Mouse (Mus musculus) ES-Bruce4 (cell line): ENCODE measurements around the gene Dio1. TPM values are rescaled to one million over a fixed set of nuclear protein-coding genes. Genes with fewer than 3 reads are reported as not detected.

Experiments
- H3K27ac ChIP-seq: 2 replicates; pipeline ENCODE4 v1.5.1; 2012; ENCODE audit warnings: low read length, inconsistent platforms; ENCODE audit not compliant: insufficient read depth
- H3K27me3 ChIP-seq: 2 replicates; pipeline ENCODE4 v1.6.1; 2012; ENCODE audit warnings: mild to moderate bottlenecking, low read length, inconsistent platforms; ENCODE audit not compliant: control insufficient read depth, poor library complexity, insufficient read depth, severe bottlenecking
- H3K36me3 ChIP-seq: 2 replicates; pipeline ENCODE4 v1.6.1; 2012; ENCODE audit warnings: inconsistent platforms, mild to moderate bottlenecking, low read length, moderate library complexity; ENCODE audit not compliant: control insufficient read depth, poor library complexity, insufficient read depth, severe bottlenecking
- H3K4me1 ChIP-seq: one replicate; pipeline ENCODE4 v1.8.1; 2011; ENCODE audit warnings: low read length; ENCODE audit not compliant: control insufficient read depth, insufficient read depth
- H3K4me3 ChIP-seq: 2 replicates; pipeline ENCODE4 v1.5.1; 2011; ENCODE audit warnings: low read depth, mild to moderate bottlenecking, low read length
- H3K9ac ChIP-seq: 2 replicates; pipeline ENCODE4 v1.6.1; 2012; ENCODE audit warnings: low read depth, mild to moderate bottlenecking, inconsistent platforms; ENCODE audit not compliant: poor library complexity, severe bottlenecking
- H3K9me3 ChIP-seq: replicated peaks from 2 replicates; pipeline ENCODE4 v1.6.1; 2012; ENCODE audit warnings: mild to moderate bottlenecking, low read length, inconsistent platforms; ENCODE audit not compliant: control insufficient read depth, poor library complexity, insufficient read depth, severe bottlenecking
- CTCF ChIP-seq: IDR thresholded peaks from one replicate; pipeline ENCODE4 v1.8.1; 2011; ENCODE audit warnings: low read depth, low read length
- EP300 ChIP-seq: IDR thresholded peaks from 2 replicates; pipeline ENCODE4 v1.6.1; 2011; ENCODE audit warnings: low read depth, low read length; ENCODE audit not compliant: insufficient read depth
- POLR2A ChIP-seq: IDR thresholded peaks from one replicate; pipeline ENCODE4 v1.8.1; 2011; ENCODE audit warnings: low read length; ENCODE audit not compliant: insufficient read depth
- polyA plus RNA-seq: library from polyadenylated mRNA; stranded (reverse); fragments of >200 nt; gene quantifications from 2 replicates; pipeline ENCODE4 v1.2.4, GENCODE M21; 2011; ENCODE audit warnings: low read depth; ENCODE audit not compliant: missing spikeins, insufficient read depth, insufficient read length

The Dio1 gene
- polyA plus RNA-seq, result not detected in 2 replicates

- Histone ChIP-seq H3K4me1 (no peaks in the 10 kb centered on the region), H3K27ac (no peak within 1 kb of the TSS)
These were observed at the start of gene Dio1 for GRCm38 (mm10) chr4:107306966-107307365. TSS of gene Dio1 (minus strand) at chr4:107307169.

GRCm38 (mm10) chr4:107354543-107354942 lies 47.6 kb upstream of the Dio1 start:
- no peak overlapping the region for H3K27ac ChIP-seq
- no peak for TF ChIP-seq EP300
- no peak for TF ChIP-seq POLR2A
- TF ChIP-seq CTCF, result no peak

More at GRCm38 (mm10) chr4:107306966-107307365, at the start of gene Dio1:
- no peak for TF ChIP-seq CTCF
- no peak within 1 kb of the TSS for H3K9ac ChIP-seq
- H3K4me3 ChIP-seq, result no peak within 1 kb of the TSS
- no peaks in the 10 kb centered on the region for H3K36me3 ChIP-seq
- H3K27me3 ChIP-seq, result no peaks in the 10 kb centered on the region
- no peaks in the 10 kb centered on the region for H3K9me3 ChIP-seq

DNA sequence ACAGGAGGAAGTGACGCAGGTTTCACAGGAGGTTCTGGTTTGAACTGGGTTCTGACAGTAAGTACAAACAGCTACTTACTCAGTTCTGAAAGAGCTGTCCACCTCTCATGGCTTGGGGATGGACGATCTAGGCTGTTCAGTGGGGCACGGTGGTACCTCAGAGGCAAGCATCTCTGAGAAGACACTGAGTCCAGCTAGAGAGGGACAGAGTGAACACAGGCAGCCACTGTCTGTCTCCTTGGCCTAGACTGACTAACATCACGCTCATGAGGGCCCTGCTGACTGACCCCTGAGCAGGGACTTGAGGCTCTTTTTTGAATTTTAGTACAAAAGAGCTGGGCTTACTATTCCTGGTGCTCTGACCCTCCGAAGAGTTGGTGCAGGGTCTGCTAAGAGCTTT lies 47.2 kb upstream of the Dio1 start:
- Histone ChIP-seq H3K9ac (no peak overlapping the region), H3K9me3 (no peaks in the 10 kb centered on the region), H3K4me1 (no peaks in the 10 kb centered on the region), H3K4me3 (no peak overlapping the region), H3K27ac (no peak overlapping the region), H3K27me3 (no peaks in the 10 kb centered on the region), H3K36me3 (no peaks in the 10 kb centered on the region)
- TF ChIP-seq EP300, result no peak
- TF ChIP-seq CTCF, result no peak
- no peak for TF ChIP-seq POLR2A

More at GRCm38 (mm10) chr4:107354543-107354942, 47.6 kb upstream of the Dio1 start:
- Histone ChIP-seq H3K36me3 (no peaks in the 10 kb centered on the region), H3K9me3 (no peaks in the 10 kb centered on the region), H3K27me3 (no peaks in the 10 kb centered on the region), H3K4me1 (no peaks in the 10 kb centered on the region), H3K4me3 (no peak overlapping the region), H3K9ac (no peak overlapping the region)

DNA sequence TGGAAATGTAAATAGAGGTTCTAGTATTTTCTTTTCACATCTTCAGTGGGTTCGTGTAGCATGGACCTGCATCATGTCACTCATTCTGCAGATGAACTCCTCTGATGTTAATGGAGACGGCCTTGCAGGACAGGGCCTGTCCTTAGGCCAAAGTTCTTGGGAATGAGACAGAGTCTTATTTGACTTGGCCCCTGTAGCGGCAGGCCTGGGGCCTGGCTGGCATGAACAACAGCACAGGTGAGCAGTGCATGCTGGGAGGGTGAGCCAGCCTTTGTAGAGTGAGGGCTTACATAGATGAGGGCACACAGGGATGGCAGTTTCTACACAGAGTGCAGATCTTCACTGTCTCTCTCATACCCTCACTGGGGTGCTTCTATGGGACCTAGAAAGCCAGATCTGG lies 46.6 kb upstream of the Dio1 start:
- Histone ChIP-seq H3K27ac (no peak overlapping the region), H3K9me3 (no peaks in the 10 kb centered on the region), H3K4me3 (no peak overlapping the region), H3K4me1 (no peaks in the 10 kb centered on the region), H3K36me3 (no peaks in the 10 kb centered on the region), H3K27me3 (no peaks in the 10 kb centered on the region), H3K9ac (no peak overlapping the region)
- TF ChIP-seq POLR2A (no peak), CTCF (no peak), EP300 (no peak)

DNA sequence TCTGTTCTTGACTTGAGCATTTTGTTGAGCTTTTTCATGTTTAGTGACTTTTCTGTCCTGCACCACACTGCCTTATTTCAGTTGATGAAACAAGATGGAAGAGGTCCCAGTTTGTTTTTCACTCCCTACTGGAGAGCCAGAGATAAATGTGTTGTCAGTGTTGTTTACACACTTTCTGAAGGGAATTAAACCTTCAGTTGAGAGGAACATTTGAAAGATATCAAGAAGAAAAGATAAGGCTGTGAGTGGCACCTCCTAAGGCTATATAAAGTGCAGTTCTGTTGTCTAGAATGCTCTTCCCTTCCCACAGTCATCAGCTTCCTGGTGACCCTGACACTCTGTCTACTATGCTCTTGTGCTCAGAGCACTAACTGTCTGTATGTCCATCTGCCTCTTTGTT lies 44.4 kb upstream of the Dio1 start:
- Histone ChIP-seq H3K9me3 (no peaks in the 10 kb centered on the region), H3K27me3 (no peaks in the 10 kb centered on the region), H3K27ac (no peak overlapping the region), H3K4me1 (no peaks in the 10 kb centered on the region), H3K9ac (no peak overlapping the region), H3K4me3 (no peak overlapping the region), H3K36me3 (no peaks in the 10 kb centered on the region)
- TF ChIP-seq EP300 (no peak), CTCF (no peak), POLR2A (no peak)

DNA sequence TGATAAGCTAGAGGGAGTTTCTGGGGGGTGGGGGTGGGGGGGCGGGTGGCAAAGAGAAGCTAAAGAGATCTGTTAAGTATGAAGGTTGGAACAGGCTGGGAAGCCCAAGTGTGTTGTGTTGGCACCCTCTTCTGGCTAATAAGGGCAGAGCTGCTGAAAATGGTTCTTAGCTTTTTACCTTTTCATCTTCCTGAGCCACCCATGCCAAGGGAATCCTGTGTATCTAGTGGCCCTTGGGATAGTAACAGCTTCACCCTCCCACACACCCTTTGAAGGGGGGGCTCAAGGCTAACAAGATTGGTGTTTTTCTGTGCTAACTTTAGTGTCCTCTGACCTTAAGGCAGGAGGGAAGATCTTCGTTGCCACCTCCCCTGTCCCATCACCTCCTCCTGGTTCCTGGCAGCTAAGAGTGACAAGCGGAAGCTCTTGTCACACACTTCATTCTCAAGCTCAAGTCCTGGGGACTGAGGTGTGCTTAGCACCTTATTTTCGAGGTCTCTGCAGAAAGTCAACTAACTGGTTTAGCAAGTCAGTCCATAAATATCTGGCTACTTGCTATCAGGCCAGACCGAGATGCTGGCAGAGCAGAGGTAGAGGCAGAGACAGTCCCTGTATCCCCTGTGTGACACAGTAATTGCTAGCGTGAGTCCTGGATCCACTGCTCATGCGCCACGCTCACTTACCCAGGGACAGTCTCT lies 42.5 kb upstream of the Dio1 start:
- no peaks in the 10 kb centered on the region for H3K27me3 ChIP-seq
- H3K9ac ChIP-seq, result no peak overlapping the region
- no peaks in the 10 kb centered on the region for H3K9me3 ChIP-seq
- no peaks in the 10 kb centered on the region for H3K4me1 ChIP-seq
- TF ChIP-seq POLR2A (no peak), CTCF (no peak), EP300 (no peak)
- H3K36me3 ChIP-seq, result no peaks in the 10 kb centered on the region
- no peak overlapping the region for H3K27ac ChIP-seq
- H3K4me3 ChIP-seq, result no peak overlapping the region
